Mouse (Mus musculus): ENCODE measurements at regions not wholly inside any gene's neighbourhood (a gene's known extent, or its start where the extent isn't known, plus 50 kb on each side); places are given as distances from the start of the nearest gene placed in this dataset.

DNA sequence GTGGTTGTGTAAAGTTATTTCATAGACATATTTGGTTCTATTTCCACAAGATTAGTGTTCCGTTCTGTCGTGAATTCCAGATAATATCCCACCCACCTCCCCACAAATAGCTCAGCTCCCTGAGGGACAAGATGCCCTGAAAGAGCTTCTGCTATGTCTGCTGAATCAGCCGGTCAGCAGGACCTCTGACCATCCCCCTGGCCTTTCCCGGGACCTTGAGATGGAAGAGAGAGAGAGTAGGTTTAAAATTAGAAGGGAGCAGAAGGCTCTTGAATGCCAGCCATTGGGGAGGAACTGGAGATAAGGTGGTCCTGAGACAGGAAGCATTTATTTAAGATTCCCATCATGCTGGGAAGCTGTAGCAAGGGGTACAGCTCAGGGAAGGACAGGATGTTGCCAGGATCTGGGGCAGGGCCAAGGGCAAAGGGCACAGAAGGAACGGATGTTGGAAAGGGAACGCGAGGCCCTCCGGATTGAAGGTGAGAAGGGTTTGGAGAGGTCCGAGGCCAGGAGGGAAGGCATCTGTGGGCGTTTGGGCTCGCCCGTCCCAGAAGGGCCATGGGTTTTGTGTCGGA, 344.7 kb upstream of the Tbx3 start:
- Histone ChIP-seq H3K9me3 (no peaks in the 10 kb centered on the region), H3K36me3 (no peaks in the 10 kb centered on the region), H3K9ac (no peak overlapping the region), H3K27me3 (0 out of 2 replicates have a peak, but pooled peaks cover under 1% of the 10 kb centered on the region), H3K4me3 (no peak overlapping the region), H3K27ac (no peak overlapping the region), H3K4me1 (0 out of 2 replicates have a peak, but pooled peaks cover 8% of the 10 kb centered on the region), H3K4me2 (no peak overlapping the region)
- 74% methylated on average over 13 of the region's 13 CpGs for WGBS
- no peak for ATAC-seq (ENCODE audit: insufficient number of reproducible peaks, low FRiP score, low TSS enrichment, low read depth)

GRCm38 (mm10) chr5:119326895-119327294, 343.6 kb upstream of the Tbx3 start:
- no peak overlapping the region for H3K4me2 ChIP-seq
- 82% methylated on average over 8 of the region's 8 CpGs for WGBS
- 0 out of 2 replicates have a peak, but pooled peaks cover 6% of the 10 kb centered on the region for H3K27me3 ChIP-seq
- no peak overlapping the region for H3K4me3 ChIP-seq
- no peaks in the 10 kb centered on the region for H3K36me3 ChIP-seq
- no peak overlapping the region for H3K9ac ChIP-seq
- 0 out of 2 replicates have a peak, but pooled peaks cover 5% of the 10 kb centered on the region for H3K4me1 ChIP-seq
- ATAC-seq (ENCODE audit: insufficient number of reproducible peaks, low FRiP score, low TSS enrichment, low read depth): no peak
- no peaks in the 10 kb centered on the region for H3K9me3 ChIP-seq
- no peak overlapping the region for H3K27ac ChIP-seq

- Histone ChIP-seq H3K36me3 (no peaks in the 10 kb centered on the region), H3K4me1 (0 out of 2 replicates have a peak, but pooled peaks cover 4% of the 10 kb centered on the region), H3K9ac (no peak overlapping the region), H3K27ac (no peak overlapping the region), H3K4me2 (no peak overlapping the region), H3K4me3 (no peak overlapping the region), H3K27me3 (peaks cover 8% of the 10 kb centered on the region; the same call in 1 of the 2 replicates), H3K9me3 (no peaks in the 10 kb centered on the region)
- ATAC-seq (ENCODE audit: insufficient number of reproducible peaks, low FRiP score, low TSS enrichment, low read depth): no peak
- WGBS: 83% methylated on average over 7 of the region's 7 CpGs
Measured at GRCm38 (mm10) chr5:119328971-119329370, 341.5 kb upstream of the Tbx3 start.

DNA sequence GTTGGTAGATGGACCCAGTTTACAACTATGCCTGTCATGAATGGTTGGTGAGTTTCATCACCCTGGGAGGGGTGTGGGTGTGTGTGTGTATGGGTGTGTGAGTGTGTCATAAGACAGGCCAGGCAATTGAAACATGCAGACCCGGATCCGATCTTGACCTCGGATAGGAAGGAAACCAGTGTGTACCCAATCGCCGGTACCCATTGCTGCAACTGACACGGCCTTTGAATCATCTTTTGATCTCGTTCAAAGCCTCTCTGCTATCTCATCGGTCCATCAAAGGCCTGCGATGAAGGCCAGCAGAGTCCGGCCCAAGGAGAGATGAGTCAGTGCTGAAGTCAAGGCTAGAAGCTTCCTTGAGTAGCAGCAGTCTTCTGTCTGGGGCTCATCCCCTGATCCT, 341.1 kb upstream of the Tbx3 start:
- no peak overlapping the region for H3K4me2 ChIP-seq
- H3K36me3 ChIP-seq: no peaks in the 10 kb centered on the region
- ATAC-seq (ENCODE audit: insufficient number of reproducible peaks, low FRiP score, low TSS enrichment, low read depth): no peak
- H3K27ac ChIP-seq: no peak overlapping the region
- 0 out of 2 replicates have a peak, but pooled peaks cover under 1% of the 10 kb centered on the region for H3K4me1 ChIP-seq
- no peak overlapping the region for H3K4me3 ChIP-seq
- no peak overlapping the region for H3K9ac ChIP-seq
- peaks cover 8% of the 10 kb centered on the region; the same call in 1 of the 2 replicates for H3K27me3 ChIP-seq
- H3K9me3 ChIP-seq: no peaks in the 10 kb centered on the region
- 90% methylated on average over 10 of the region's 10 CpGs for WGBS

GRCm38 (mm10) chr5:119329860-119330259, 340.6 kb upstream of the Tbx3 start:
- Histone ChIP-seq H3K27ac (no peak overlapping the region), H3K4me3 (no peak overlapping the region), H3K9me3 (no peaks in the 10 kb centered on the region), H3K4me2 (no peak overlapping the region), H3K36me3 (no peaks in the 10 kb centered on the region), H3K4me1 (no peaks in the 10 kb centered on the region), H3K9ac (no peak overlapping the region), H3K27me3 (peaks cover 8% of the 10 kb centered on the region; the same call in 1 of the 2 replicates)
- no peak for ATAC-seq (ENCODE audit: insufficient number of reproducible peaks, low FRiP score, low TSS enrichment, low read depth)
- WGBS: 83% methylated on average over 6 of the region's 6 CpGs

- Histone ChIP-seq H3K4me3 (no peak overlapping the region), H3K9me3 (no peaks in the 10 kb centered on the region), H3K27me3 (peaks cover 18% of the 10 kb centered on the region; the same call in 1 of the 2 replicates), H3K4me2 (no peak overlapping the region), H3K27ac (no peak overlapping the region), H3K4me1 (no peaks in the 10 kb centered on the region), H3K36me3 (no peaks in the 10 kb centered on the region), H3K9ac (no peak overlapping the region)
- 0 out of 2 replicates have a peak, but pooled peaks have one; percentile 40 for ATAC-seq (ENCODE audit: insufficient number of reproducible peaks, low FRiP score, low TSS enrichment, low read depth)
- 63% methylated on average over 3 of the region's 3 CpGs for WGBS
Measured at GRCm38 (mm10) chr5:119331461-119331860, 339.0 kb upstream of the Tbx3 start.

GRCm38 (mm10) chr5:119332621-119333020, 337.8 kb upstream of the Tbx3 start:
- Histone ChIP-seq H3K4me3 (no peak overlapping the region), H3K4me2 (no peak overlapping the region), H3K9ac (no peak overlapping the region), H3K9me3 (no peaks in the 10 kb centered on the region), H3K27ac (no peak overlapping the region), H3K27me3 (peaks cover 20% of the 10 kb centered on the region; the same call in 1 of the 2 replicates), H3K4me1 (no peaks in the 10 kb centered on the region), H3K36me3 (no peaks in the 10 kb centered on the region)
- ATAC-seq (ENCODE audit: insufficient number of reproducible peaks, low FRiP score, low TSS enrichment, low read depth): no peak
- WGBS: 39% methylated on average over 7 of the region's 7 CpGs

GRCm38 (mm10) chr5:119335211-119335610, 335.3 kb upstream of the Tbx3 start:
- no peak for ATAC-seq (ENCODE audit: insufficient number of reproducible peaks, low FRiP score, low TSS enrichment, low read depth)
- Histone ChIP-seq H3K4me1 (no peaks in the 10 kb centered on the region), H3K9me3 (no peaks in the 10 kb centered on the region), H3K36me3 (no peaks in the 10 kb centered on the region), H3K27ac (no peak overlapping the region), H3K4me3 (no peak overlapping the region), H3K27me3 (peaks cover 20% of the 10 kb centered on the region; the same call in 1 of the 2 replicates), H3K4me2 (no peak overlapping the region), H3K9ac (no peak overlapping the region)
- 94% methylated on average over 2 of the region's 2 CpGs for WGBS

DNA sequence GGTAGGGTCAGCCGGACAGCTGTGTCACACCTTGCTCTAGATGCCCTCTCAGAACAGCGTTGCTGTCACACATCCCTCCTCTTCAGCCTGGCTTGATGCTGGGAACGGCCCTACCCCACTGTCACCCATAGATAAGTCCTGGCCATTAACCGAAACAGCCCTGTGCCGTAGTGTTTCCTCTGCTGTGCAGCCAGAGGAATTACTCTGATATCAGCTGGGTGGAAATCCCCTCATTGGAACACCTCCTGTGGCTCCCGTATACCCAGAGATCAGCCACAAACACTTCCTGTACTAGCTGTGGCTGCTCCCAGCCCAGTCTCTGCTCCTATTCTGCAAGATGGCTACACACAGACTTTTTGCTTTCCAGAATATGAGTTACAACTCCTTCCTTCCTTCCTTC, 334.5 kb upstream of the Tbx3 start:
- peaks cover 20% of the 10 kb centered on the region; the same call in 1 of the 2 replicates for H3K27me3 ChIP-seq

GRCm38 (mm10) chr5:119337739-119338138, 332.7 kb upstream of the Tbx3 start:
- whole genome bisulfite sequencing: 87% methylated on average over 4 of the region's 4 CpGs
- no peak overlapping the region for H3K4me2 ChIP-seq
- no peak for ATAC-seq (ENCODE audit: insufficient number of reproducible peaks, low FRiP score, low TSS enrichment, low read depth)
- no peaks in the 10 kb centered on the region for H3K9me3 ChIP-seq
- H3K27ac ChIP-seq: no peak overlapping the region
- no peak overlapping the region for H3K4me3 ChIP-seq
- H3K27me3 ChIP-seq: peaks cover 12% of the 10 kb centered on the region; the same call in 1 of the 2 replicates
- no peak overlapping the region for H3K9ac ChIP-seq
- no peaks in the 10 kb centered on the region for H3K36me3 ChIP-seq
- H3K4me1 ChIP-seq: no peaks in the 10 kb centered on the region

More for the DNA sequence above, 334.5 kb upstream of the Tbx3 start:
- Histone ChIP-seq H3K36me3 (no peaks in the 10 kb centered on the region), H3K9me3 (no peaks in the 10 kb centered on the region), H3K27ac (no peak overlapping the region), H3K4me2 (no peak overlapping the region), H3K9ac (no peak overlapping the region), H3K4me1 (no peaks in the 10 kb centered on the region), H3K4me3 (no peak overlapping the region)
- 72% methylated on average over 6 of the region's 6 CpGs for WGBS
- no peak for ATAC-seq (ENCODE audit: insufficient number of reproducible peaks, low FRiP score, low TSS enrichment, low read depth)

GRCm38 (mm10) chr5:119338711-119339110, 331.8 kb upstream of the Tbx3 start:
- WGBS: 89% methylated on average over 6 of the region's 6 CpGs
- no peak overlapping the region for H3K9ac ChIP-seq
- no peaks in the 10 kb centered on the region for H3K4me1 ChIP-seq
- no peak overlapping the region for H3K27ac ChIP-seq
- no peak overlapping the region for H3K4me3 ChIP-seq
- H3K27me3 ChIP-seq: peaks cover 12% of the 10 kb centered on the region; the same call in 1 of the 2 replicates
- no peak for ATAC-seq (ENCODE audit: insufficient number of reproducible peaks, low FRiP score, low TSS enrichment, low read depth)
- no peak overlapping the region for H3K4me2 ChIP-seq
- H3K9me3 ChIP-seq: no peaks in the 10 kb centered on the region
- H3K36me3 ChIP-seq: no peaks in the 10 kb centered on the region

DNA sequence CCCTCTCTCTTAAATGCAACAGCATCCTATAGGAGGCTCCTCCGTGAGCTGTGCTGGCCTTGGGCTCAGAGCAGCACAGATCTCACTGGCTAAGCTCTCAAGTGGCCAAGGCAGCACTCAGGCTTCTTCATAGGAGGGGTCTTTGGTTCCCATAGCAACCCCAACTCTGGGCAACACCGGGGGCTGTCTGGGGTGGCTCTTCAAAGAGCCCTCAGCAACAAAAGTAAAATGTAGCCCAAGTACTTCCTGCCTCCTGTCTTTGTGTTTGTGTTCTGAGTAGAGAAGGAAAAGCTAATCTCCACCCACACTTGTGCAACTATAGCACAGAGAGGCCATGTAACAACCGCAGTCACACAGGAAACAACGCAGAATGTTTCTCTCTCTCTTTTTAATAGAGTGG, 322.2 kb upstream of the Tbx3 start:
- H3K4me1 ChIP-seq: no peaks in the 10 kb centered on the region
- H3K4me2 ChIP-seq: 0 out of 2 replicates have a peak overlapping the region, but pooled peaks have one; percentile 2
- H3K4me3 ChIP-seq: no peak overlapping the region
- no peaks in the 10 kb centered on the region for H3K36me3 ChIP-seq
- no peak for ATAC-seq (ENCODE audit: insufficient number of reproducible peaks, low FRiP score, low TSS enrichment, low read depth)
- H3K27ac ChIP-seq: no peak overlapping the region
- H3K27me3 ChIP-seq: peaks cover 47% of the 10 kb centered on the region
- H3K9me3 ChIP-seq: no peaks in the 10 kb centered on the region
- 54% methylated on average over 4 of the region's 4 CpGs for WGBS
- H3K9ac ChIP-seq: no peak overlapping the region
